Mouse (Mus musculus) C2C12 (cell line): ENCODE data around the gene Gca.

Source experiments
- CEBPB ChIP-seq: IDR thresholded peaks from one replicate; pipeline ENCODE4 v1.6.1; 2011; ENCODE audit warnings: low read depth, mild to moderate bottlenecking, control low read depth, moderate library complexity
- CTCF ChIP-seq: IDR thresholded peaks from one replicate; pipeline ENCODE4 v1.5.1; 2011; ENCODE audit not compliant: control insufficient read depth, insufficient read depth, insufficient read length
- FOSL1 ChIP-seq: IDR thresholded peaks from one replicate; pipeline ENCODE4 v1.8.0; 2011; ENCODE audit warnings: mild to moderate bottlenecking, low read length; ENCODE audit not compliant: poor library complexity, insufficient read depth, severe bottlenecking
- MAX ChIP-seq: IDR thresholded peaks from one replicate; pipeline ENCODE4 v1.6.1; 2011; ENCODE audit warnings: mild to moderate bottlenecking, control low read depth
- MYOD1 ChIP-seq: IDR thresholded peaks from one replicate; pipeline ENCODE4 v1.6.1; 2011; ENCODE audit warnings: low read depth; ENCODE audit not compliant: control insufficient read depth, insufficient read length

GRCm38 (mm10) chr2:62670767-62671166 lies 6.7 kb downstream of the Gca start:
- TF ChIP-seq MYOD1 (no peak), CTCF (no peak), MAX (no peak), FOSL1 (no peak), CEBPB (no peak)
